Mouse (Mus musculus) heart, embryonic 12.5 days (tissue): ENCODE measurements around the gene Cfap299. TPM values are rescaled to one million over a fixed set of nuclear protein-coding genes. Genes with fewer than 3 reads are reported as not detected.

Source experiments
- ATAC-seq: fragments of 200-750 bp; cut with Nextera tagmentation; 2 replicates; pipeline ENCODE4 v1.8.0; 2017; ENCODE audit warnings: moderate TSS enrichment, moderate library complexity; ENCODE audit not compliant: insufficient number of reproducible peaks, low FRiP score
- H3K27ac ChIP-seq: fragments of 300-500 bp; sonication (generic); 2 replicates; pipeline ENCODE4 v1.5.1; 2016; ENCODE audit warnings: mild to moderate bottlenecking, moderate library complexity; ENCODE audit not compliant: poor library complexity, severe bottlenecking
- H3K27me3 ChIP-seq: fragments of 300-500 bp; sonication (generic); replicated peaks from 2 replicates; pipeline ENCODE4 v1.6.1; 2016; ENCODE audit warnings: mild to moderate bottlenecking, moderate library complexity
- H3K36me3 ChIP-seq: fragments of 300-500 bp; sonication (generic); 2 replicates; pipeline ENCODE4 v1.6.1; 2016; ENCODE audit warnings: mild to moderate bottlenecking, moderate library complexity
- H3K4me1 ChIP-seq: fragments of 300-500 bp; sonication (generic); replicated peaks from 2 replicates; pipeline ENCODE4 v1.6.1; 2016; ENCODE audit warnings: mild to moderate bottlenecking
- H3K4me2 ChIP-seq: fragments of 300-500 bp; sonication (generic); 2 replicates; pipeline ENCODE4 v1.6.1; 2016; ENCODE audit warnings: mild to moderate bottlenecking, moderate library complexity
- H3K4me3 ChIP-seq: fragments of 300-500 bp; sonication (generic); 2 replicates; pipeline ENCODE4 v1.5.1; 2016; ENCODE audit warnings: mild to moderate bottlenecking
- H3K9ac ChIP-seq: fragments of 300-500 bp; sonication (generic); 2 replicates; pipeline ENCODE4 v1.6.1; 2016; ENCODE audit warnings: mild to moderate bottlenecking, moderate library complexity
- H3K9me3 ChIP-seq: fragments of 300-500 bp; sonication (generic); replicated peaks from 2 replicates; pipeline ENCODE4 v1.6.1; 2016; ENCODE audit warnings: mild to moderate bottlenecking, moderate library complexity
- WGBS: fragments of 180-500 bp; shearing (Covaris S2); methylation state at CpG from one replicate; pipeline ENCODE4 v1.1.7; 2016; 5-methylcytosine and 5-hydroxymethylcytosine counted together
- polyA plus RNA-seq: library from polyadenylated mRNA; unstranded; fragments of >200 nt; fragmentation: Nextera tagmentation; extraction: Ambion mirVana; gene quantifications from 2 replicates; pipeline ENCODE4 v1.2.1, GENCODE M21; 2016

The Cfap299 gene
- polyA plus RNA-seq, 1 experiment from 2014 or later = not detected

DNA sequence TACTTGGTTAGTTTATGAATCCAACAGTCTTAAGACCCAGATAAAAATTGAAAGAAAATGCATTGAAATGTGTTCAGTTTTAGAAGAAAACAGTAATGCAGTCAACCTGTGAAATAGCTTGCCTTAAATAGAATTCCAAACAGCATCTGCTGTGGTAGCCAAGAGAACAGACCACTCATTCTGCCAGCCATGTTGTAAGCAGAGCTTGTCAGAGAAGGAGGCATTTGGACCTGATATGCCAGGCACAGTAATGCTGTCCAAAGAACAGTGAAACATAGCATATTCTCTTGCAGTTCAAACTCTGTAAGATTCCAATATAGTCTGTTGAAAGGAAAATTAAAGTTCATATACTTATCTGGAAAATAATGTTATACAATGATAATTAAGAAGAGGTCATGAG is 321.2 kb downstream of the Cfap299 start:
- Histone ChIP-seq H3K4me1 (no peaks in the 10 kb centered on the region), H3K9ac (no peak overlapping the region), H3K4me3 (no peak overlapping the region), H3K9me3 (0 out of 2 replicates have a peak, but pooled peaks cover 3% of the 10 kb centered on the region), H3K27ac (no peak overlapping the region), H3K27me3 (no peaks in the 10 kb centered on the region), H3K4me2 (no peak overlapping the region), H3K36me3 (no peaks in the 10 kb centered on the region)
- no peak for ATAC-seq

DNA sequence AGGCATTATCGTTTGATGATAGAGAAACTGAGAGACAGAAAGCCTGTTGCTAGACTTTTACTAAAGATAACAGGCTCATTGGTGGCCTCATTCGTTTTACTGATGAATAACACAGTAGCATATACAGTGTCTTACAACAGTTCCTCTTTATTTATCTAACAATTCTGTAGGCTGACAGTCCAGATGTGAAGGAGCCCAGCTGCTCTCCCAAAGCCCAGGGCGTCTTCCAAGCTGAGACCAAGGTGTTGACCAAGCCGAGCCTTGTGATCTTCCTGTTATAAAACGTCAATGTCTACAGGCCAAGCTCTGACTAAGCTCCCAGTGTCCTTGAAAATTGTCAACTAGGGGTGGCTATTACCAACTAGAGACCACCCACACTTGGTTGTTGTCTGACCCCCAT is 321.9 kb downstream of the Cfap299 start:
- no peak for ATAC-seq
- Histone ChIP-seq H3K4me3 (no peak overlapping the region), H3K27ac (no peak overlapping the region), H3K4me2 (no peak overlapping the region), H3K4me1 (no peaks in the 10 kb centered on the region), H3K36me3 (no peaks in the 10 kb centered on the region), H3K27me3 (no peaks in the 10 kb centered on the region), H3K9ac (no peak overlapping the region), H3K9me3 (0 out of 2 replicates have a peak, but pooled peaks cover 3% of the 10 kb centered on the region)
- 65% methylated on average over 5 of the region's 5 CpGs for WGBS

DNA sequence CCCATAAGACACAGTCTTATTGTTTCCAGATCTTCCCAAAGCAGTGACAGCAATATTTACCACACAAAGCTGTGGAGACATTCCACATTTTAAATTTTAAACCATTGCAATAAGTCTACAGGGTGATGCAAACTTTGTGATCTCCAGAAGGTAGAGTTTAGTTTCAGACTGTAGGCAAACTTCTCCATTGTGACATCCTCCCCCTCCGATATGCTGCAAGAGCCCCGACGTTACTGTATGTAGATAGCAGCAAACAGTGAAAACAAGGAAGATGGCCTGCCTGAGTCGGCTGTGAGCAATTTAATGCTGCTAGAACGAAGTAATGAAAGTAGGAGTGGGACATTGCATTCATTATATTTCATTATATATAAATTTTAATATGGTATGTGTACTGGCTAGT is 359.1 kb downstream of the Cfap299 start:
- WGBS = 81% methylated on average over 5 of the region's 5 CpGs
- no peaks in the 10 kb centered on the region for H3K36me3 ChIP-seq
- no peak for ATAC-seq
- no peak overlapping the region for H3K27ac ChIP-seq
- H3K9ac ChIP-seq = no peak overlapping the region
- H3K4me3 ChIP-seq = no peak overlapping the region
- H3K4me2 ChIP-seq = no peak overlapping the region
- no peaks in the 10 kb centered on the region for H3K27me3 ChIP-seq
- H3K4me1 ChIP-seq = no peaks in the 10 kb centered on the region
- H3K9me3 ChIP-seq = peaks cover 4% of the 10 kb centered on the region; the same call in 1 of the 2 replicates

DNA sequence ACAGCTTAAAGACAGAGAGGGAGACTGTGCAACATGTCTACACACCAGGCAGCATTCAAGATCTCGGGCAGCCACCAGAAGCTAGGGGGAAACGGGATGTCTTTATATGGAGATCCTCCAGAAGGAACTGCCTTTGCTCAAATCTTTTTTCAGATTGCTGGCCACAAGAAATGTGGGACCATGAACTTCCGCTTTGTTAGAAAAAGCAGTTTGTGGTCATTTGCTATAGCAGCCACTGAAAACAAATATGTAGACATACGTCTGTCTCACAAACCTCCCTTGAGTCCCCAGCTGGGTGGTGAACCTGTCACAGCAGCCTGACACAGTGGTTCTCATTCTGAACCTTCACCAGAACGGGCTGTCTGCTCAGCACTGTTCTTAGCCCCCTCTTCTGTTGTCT is 363.0 kb downstream of the Cfap299 start:
- ATAC-seq = no peak
- no peak overlapping the region for H3K9ac ChIP-seq
- no peaks in the 10 kb centered on the region for H3K4me1 ChIP-seq
- no peaks in the 10 kb centered on the region for H3K27me3 ChIP-seq
- 53% methylated on average over 5 of the region's 5 CpGs for WGBS
- H3K4me2 ChIP-seq = no peak overlapping the region
- H3K27ac ChIP-seq = no peak overlapping the region
- H3K4me3 ChIP-seq = no peak overlapping the region
- no peaks in the 10 kb centered on the region for H3K36me3 ChIP-seq
- peaks cover 4% of the 10 kb centered on the region; the same call in 1 of the 2 replicates for H3K9me3 ChIP-seq

DNA sequence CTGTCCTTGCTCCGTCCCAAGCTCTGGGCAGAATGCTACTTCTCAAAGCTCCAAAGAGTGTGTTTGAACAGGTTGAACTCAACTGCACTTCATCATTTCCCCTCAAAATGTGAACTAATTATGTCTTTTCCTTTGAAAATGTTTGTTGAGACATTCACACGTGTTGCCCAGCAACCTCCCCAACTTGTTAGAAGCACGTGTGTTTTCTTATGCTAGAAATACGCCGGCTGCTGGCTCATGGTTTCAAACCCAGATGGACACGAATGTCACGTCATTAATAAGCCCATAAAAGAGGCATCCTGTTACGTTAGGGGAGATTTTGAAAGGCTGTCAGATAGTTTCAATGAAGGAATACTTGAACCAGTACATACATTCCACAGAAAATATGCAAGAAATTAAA is 367.2 kb downstream of the Cfap299 start:
- H3K4me3 ChIP-seq = no peak overlapping the region
- no peak for ATAC-seq
- H3K36me3 ChIP-seq = no peaks in the 10 kb centered on the region
- no peak overlapping the region for H3K27ac ChIP-seq
- no peaks in the 10 kb centered on the region for H3K4me1 ChIP-seq
- no peak overlapping the region for H3K9ac ChIP-seq
- no peak overlapping the region for H3K4me2 ChIP-seq
- WGBS = 74% methylated on average over 8 of the region's 8 CpGs
- no peaks in the 10 kb centered on the region for H3K9me3 ChIP-seq
- no peaks in the 10 kb centered on the region for H3K27me3 ChIP-seq

GRCm38 (mm10) chr5:98703963-98704362 is 374.9 kb downstream of the Cfap299 start:
- no peak overlapping the region for H3K27ac ChIP-seq
- WGBS = 68% methylated on average over 5 of the region's 5 CpGs
- no peak for ATAC-seq
- no peaks in the 10 kb centered on the region for H3K4me1 ChIP-seq
- H3K4me3 ChIP-seq = no peak overlapping the region
- H3K4me2 ChIP-seq = no peak overlapping the region
- H3K27me3 ChIP-seq = no peaks in the 10 kb centered on the region
- no peaks in the 10 kb centered on the region for H3K9me3 ChIP-seq
- H3K36me3 ChIP-seq = no peaks in the 10 kb centered on the region
- H3K9ac ChIP-seq = no peak overlapping the region

DNA sequence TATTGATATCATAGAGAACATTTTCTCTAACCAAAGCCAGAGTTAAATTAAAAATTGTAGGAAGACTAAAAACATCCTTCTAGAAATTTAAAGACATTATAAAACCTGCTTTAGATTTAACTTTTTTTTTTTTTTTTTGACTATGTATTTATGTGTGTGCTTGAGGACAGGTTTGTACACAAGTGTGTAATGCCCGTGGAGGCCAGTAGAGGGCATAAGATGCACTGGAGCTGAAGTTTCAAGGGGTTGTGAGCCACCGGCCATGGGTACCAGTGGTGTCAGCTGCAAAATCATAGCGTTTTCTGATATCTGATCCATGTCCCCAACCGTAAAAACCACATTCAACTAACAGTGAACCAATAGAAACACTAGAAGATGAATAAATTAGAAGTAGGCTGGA is 377.5 kb downstream of the Cfap299 start:
- 73% methylated on average over 4 of the region's 4 CpGs for WGBS

GRCm38 (mm10) chr5:98715392-98715791 is 386.3 kb downstream of the Cfap299 start:
- no peak for ATAC-seq
- 77% methylated on average over 2 of the region's 2 CpGs for WGBS
- H3K9ac ChIP-seq = no peak overlapping the region
- no peak overlapping the region for H3K4me2 ChIP-seq
- H3K27ac ChIP-seq = no peak overlapping the region
- no peaks in the 10 kb centered on the region for H3K36me3 ChIP-seq
- no peak overlapping the region for H3K4me3 ChIP-seq
- no peaks in the 10 kb centered on the region for H3K27me3 ChIP-seq
- H3K4me1 ChIP-seq = no peaks in the 10 kb centered on the region
- H3K9me3 ChIP-seq = no peaks in the 10 kb centered on the region

More for the DNA sequence above, 377.5 kb downstream of the Cfap299 start:
- no peaks in the 10 kb centered on the region for H3K4me1 ChIP-seq
- no peak overlapping the region for H3K4me3 ChIP-seq
- ATAC-seq = no peak
- H3K4me2 ChIP-seq = no peak overlapping the region
- H3K36me3 ChIP-seq = no peaks in the 10 kb centered on the region
- no peak overlapping the region for H3K9ac ChIP-seq
- H3K27ac ChIP-seq = no peak overlapping the region
- no peaks in the 10 kb centered on the region for H3K27me3 ChIP-seq
- H3K9me3 ChIP-seq = no peaks in the 10 kb centered on the region

GRCm38 (mm10) chr5:98732157-98733009 is 403.3 kb downstream of the Cfap299 start:
- Histone ChIP-seq H3K4me3 (no peak overlapping the region), H3K4me2 (no peak overlapping the region), H3K27me3 (no peaks in the 10 kb centered on the region), H3K9me3 (no peaks in the 10 kb centered on the region), H3K27ac (no peak overlapping the region), H3K4me1 (no peaks in the 10 kb centered on the region), H3K9ac (no peak overlapping the region), H3K36me3 (no peaks in the 10 kb centered on the region)
- ATAC-seq = no peak
- WGBS = 66% methylated on average over 6 of the region's 6 CpGs

GRCm38 (mm10) chr5:98733010-98733399 is 403.9 kb downstream of the Cfap299 start:
- H3K4me2 ChIP-seq = no peak overlapping the region
- no peaks in the 10 kb centered on the region for H3K9me3 ChIP-seq
- no peaks in the 10 kb centered on the region for H3K27me3 ChIP-seq
- ATAC-seq = no peak
- H3K4me1 ChIP-seq = no peaks in the 10 kb centered on the region
- no peak overlapping the region for H3K4me3 ChIP-seq
- no peak overlapping the region for H3K9ac ChIP-seq
- no peak overlapping the region for H3K27ac ChIP-seq
- 63% methylated on average over 2 of the region's 2 CpGs for WGBS
- H3K36me3 ChIP-seq = no peaks in the 10 kb centered on the region

DNA sequence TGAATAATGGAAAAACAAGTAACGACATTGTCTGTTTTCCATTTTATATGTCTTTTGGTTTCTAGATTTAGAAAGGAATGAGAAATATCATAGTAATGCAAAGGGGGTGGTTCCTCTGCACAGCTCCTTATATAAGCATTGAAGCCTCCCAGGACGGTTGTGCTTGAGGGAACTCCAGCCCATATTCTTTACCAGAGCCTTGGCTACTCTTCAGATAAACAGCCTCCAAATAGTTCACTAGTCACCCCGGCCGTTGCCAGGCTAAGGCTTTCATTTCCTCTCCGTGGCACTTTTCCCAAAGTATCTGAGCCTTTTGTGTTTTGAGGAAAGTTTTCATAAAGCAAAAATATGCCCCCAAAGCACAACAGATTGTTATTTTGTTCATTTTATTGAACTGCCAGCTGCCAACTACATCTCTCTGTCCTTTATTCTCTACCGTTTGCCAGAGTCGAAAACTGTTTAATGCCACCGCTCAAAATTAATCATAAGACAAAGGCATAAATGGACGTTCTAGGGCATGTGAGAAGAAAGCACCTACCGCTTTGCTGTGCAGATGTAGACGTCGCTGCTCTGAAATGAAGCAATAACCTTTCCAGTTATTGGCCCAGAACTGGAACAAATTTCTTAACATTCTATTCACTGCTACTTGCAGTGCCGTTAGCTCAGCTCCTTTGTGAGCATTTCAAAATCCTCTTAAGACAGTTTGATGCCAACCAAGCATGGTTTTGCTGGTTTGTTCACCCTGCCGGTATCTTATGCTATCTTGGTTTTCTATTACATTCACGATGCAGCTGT is 433.0 kb downstream of the Cfap299 start:
- Histone ChIP-seq H3K4me1 (no peaks in the 10 kb centered on the region), H3K4me3 (no peak overlapping the region), H3K4me2 (no peak overlapping the region), H3K27me3 (no peaks in the 10 kb centered on the region), H3K36me3 (no peaks in the 10 kb centered on the region), H3K9ac (no peak overlapping the region), H3K9me3 (no peaks in the 10 kb centered on the region), H3K27ac (no peak overlapping the region)
- no peak for ATAC-seq
- 79% methylated on average over 15 of the region's 15 CpGs for WGBS
